Mouse (Mus musculus) megakaryocyte-erythroid progenitor cell, adult 5-6 weeks (primary cell): Measurements from ENCODE around the gene Myoz2. TPM values are rescaled to one million over a fixed set of nuclear protein-coding genes. Genes with fewer than 3 reads are reported as not detected.

ENCODE experiments used
- ATAC-seq: replicated peaks from 2 replicates; pipeline ENCODE4 v1.8.0; 2016; ENCODE audit warnings: mild to moderate bottlenecking, inconsistent platforms; ENCODE audit not compliant: severe bottlenecking, poor library complexity, low FRiP score, low TSS enrichment
- total RNA-seq, 2 experiments: library from RNA; stranded (forward) in 1 of 2; stranded (reverse) in 1 of 2; fragments of 200-1000, 215-1000 nt in 1 of 2; fragments of >200 nt in 1 of 2; fragmentation: Nextera tagmentation in 1 of 2; gene quantifications; 2 replicates each; pipeline ENCODE4 v1.2.3; 2014 to 2017

The Myoz2 gene
- total RNA-seq, 2 experiments from 2014 or later: not detected

- ATAC-seq: no peak
Observed at GRCm38 (mm10) chr3:123018792-123019191, 16.0 kb downstream of the Myoz2 start.

GRCm38 (mm10) chr3:123013476-123013875 lies 21.3 kb downstream of the Myoz2 start:
- ATAC-seq: no peak

GRCm38 (mm10) chr3:123009417-123009816 lies 25.4 kb downstream of the Myoz2 start:
- ATAC-seq: no peak

GRCm38 (mm10) chr3:123007386-123007785 lies 27.4 kb downstream of the Myoz2 start:
- ATAC-seq: no peak

GRCm38 (mm10) chr3:123001053-123001452 lies 33.8 kb downstream of the Myoz2 start:
- ATAC-seq: no peak

GRCm38 (mm10) chr3:122998511-122998910 lies 36.3 kb downstream of the Myoz2 start:
- no peak for ATAC-seq

- ATAC-seq: no peak
Observed at GRCm38 (mm10) chr3:122996968-122997367, 37.8 kb downstream of the Myoz2 start.

- no peak for ATAC-seq
Observed at GRCm38 (mm10) chr3:122986906-122987305, 47.9 kb downstream of the Myoz2 start.

GRCm38 (mm10) chr3:122986386-122986785 lies 48.4 kb downstream of the Myoz2 start:
- ATAC-seq: no peak

GRCm38 (mm10) chr3:122985183-122985944 lies 49.5 kb downstream of the Myoz2 start:
- no peak for ATAC-seq

- peak; percentile 91 for ATAC-seq
Observed at GRCm38 (mm10) chr3:122984249-122985182, 50.3 kb downstream of the Myoz2 start, which contains the start of gene Usp53. Gene Usp53, minus strand, starts transcription at chr3:122984510.

- ATAC-seq: peak; percentile 68
Observed at GRCm38 (mm10) chr3:122983849-122984248, 51.0 kb downstream of the Myoz2 start.

GRCm38 (mm10) chr3:122975964-122976363 lies 58.9 kb downstream of the Myoz2 start:
- ATAC-seq: peak; percentile 62

- ATAC-seq: no peak
Observed at GRCm38 (mm10) chr3:122975363-122975762, 59.5 kb downstream of the Myoz2 start.

GRCm38 (mm10) chr3:122974833-122975232 lies 60.0 kb downstream of the Myoz2 start:
- ATAC-seq: no peak

GRCm38 (mm10) chr3:122972126-122972822 lies 62.5 kb downstream of the Myoz2 start:
- no peak for ATAC-seq

GRCm38 (mm10) chr3:122968391-122968790 lies 66.4 kb downstream of the Myoz2 start:
- ATAC-seq: no peak

GRCm38 (mm10) chr3:122964301-122964700 lies 70.5 kb downstream of the Myoz2 start:
- ATAC-seq: no peak
